Mouse (Mus musculus): ENCODE results near the gene Gfer.

DNA sequence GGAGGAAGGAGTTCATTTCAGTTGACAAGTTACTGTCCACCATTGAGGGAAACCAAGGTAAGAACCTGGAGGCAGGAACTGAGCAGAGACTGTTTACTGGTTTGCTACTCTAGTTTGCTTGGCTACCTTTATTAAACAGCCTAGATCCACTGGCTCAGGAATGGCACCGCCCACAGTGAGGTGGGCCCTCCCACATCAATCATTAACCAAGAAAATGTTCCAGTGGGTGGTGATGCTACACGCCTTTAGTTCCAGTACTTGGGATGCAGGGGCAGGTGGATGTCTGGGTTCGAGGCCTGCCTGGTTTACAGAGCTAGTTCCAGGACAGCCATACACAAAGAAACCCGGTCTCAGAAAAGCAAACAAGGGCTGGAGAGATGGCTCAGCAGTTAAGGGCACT is 42.3 kb upstream of the Gfer start:
- TF ChIP-seq CTCF (IDR thresholded peaks at IDR 0.05; ENCODE audit: borderline replicate concordance, insufficient read depth, low read depth, low read length), result no peak
- TF ChIP-seq POLR2A (IDR thresholded peaks at IDR 0.05; ENCODE audit: borderline replicate concordance, insufficient read depth, low read length), result no peak

All from cerebellum, adult 2 months (tissue).